Mouse (Mus musculus) c-Kit-positive CD71-positive TER-119-negative erythroid progenitor cells, embryonic 14.5 days (primary cell): Measurements from ENCODE around the gene Pidd1.

Source experiments
- DNase-seq: peaks from one replicate; pipeline ENCODE4 v3.0.0-alpha.2; 2013; ENCODE audit warnings: low read depth

Gene Pidd1

GRCm38 (mm10) chr7:141443828-141444237 lies at the start of gene Pidd1:
TSS of gene Pidd1 (minus strand) at chr7:141444025.
- peak; percentile 77 for DNase-seq

GRCm38 (mm10) chr7:141492738-141493137 lies 48.9 kb upstream of the Pidd1 start:
- no peak for DNase-seq

GRCm38 (mm10) chr7:141491151-141491550 lies 47.3 kb upstream of the Pidd1 start:
- no peak for DNase-seq

DNA sequence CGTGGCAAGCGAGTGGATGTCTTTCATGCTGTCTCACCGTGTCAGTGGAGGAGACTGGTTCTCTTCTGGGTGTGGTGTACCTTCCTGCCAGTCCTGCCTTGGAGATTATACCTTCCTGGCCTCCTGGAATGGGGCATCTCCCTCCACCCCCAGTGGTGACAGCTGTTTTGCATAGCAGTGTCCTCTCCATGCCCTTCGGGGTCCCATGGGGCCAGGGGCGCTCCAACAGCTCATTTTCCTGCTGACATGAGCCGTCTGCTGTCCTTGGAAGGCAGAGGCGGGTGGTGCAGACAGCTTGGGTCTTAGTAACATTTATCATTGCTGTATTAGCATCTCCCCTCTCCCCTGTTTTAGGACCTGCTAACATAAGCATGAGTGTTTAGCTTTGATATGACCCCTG lies 43.3 kb upstream of the Pidd1 start:
- DNase-seq = no peak

GRCm38 (mm10) chr7:141486239-141486638 lies 42.4 kb upstream of the Pidd1 start:
- DNase-seq = no peak

- no peak for DNase-seq
These were observed 41.8 kb upstream of the Pidd1 start for GRCm38 (mm10) chr7:141485606-141486005.

GRCm38 (mm10) chr7:141485186-141485585 lies 41.4 kb upstream of the Pidd1 start:
- DNase-seq = no peak

DNA sequence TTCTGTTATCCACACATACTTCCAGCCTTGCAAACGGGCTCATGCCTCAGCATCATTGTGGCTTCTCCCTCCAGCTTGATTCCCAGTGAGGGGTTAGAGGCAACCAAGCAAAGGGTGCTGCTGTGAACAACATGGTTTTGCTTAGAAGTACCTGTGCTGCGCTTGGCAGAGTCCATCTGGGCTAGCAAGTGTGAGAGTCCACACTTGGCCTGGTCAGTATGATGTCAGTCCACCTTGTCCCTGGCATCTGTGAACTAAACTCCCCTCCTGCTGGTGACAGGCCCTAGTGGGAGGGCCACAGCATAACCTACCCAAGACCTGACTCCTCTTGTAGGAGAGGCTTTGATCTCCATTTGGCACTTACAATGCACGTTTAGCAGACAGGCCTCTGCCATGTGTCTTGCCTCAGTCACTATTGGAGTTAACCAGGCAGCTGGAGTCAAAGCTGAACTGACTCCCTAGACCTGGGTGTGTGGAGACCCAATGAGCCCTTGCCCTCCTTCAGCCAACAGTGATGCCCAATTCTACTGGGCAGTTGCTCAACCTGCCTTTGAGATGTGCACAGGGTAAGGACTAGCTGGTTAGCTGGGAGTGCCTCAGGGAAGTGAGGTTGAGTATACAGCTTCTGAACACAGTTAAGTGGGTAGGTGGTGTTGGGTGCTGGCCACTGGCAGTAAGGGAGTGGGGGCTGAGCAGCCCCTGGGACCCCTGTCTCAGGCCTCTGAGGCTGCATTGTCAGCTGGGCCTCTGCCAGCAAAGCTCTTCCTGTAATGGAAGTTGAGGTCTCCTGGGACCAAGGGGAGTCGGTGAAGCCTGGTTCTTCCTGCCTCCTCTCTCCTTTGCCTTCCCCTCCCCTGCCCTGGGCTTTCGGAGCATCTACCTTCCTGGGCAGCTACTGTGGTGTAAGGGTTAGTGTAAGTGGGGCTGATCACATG lies 40.6 kb upstream of the Pidd1 start:
- no peak for DNase-seq

GRCm38 (mm10) chr7:141483114-141483653 lies 39.4 kb upstream of the Pidd1 start:
- no peak for DNase-seq

DNA sequence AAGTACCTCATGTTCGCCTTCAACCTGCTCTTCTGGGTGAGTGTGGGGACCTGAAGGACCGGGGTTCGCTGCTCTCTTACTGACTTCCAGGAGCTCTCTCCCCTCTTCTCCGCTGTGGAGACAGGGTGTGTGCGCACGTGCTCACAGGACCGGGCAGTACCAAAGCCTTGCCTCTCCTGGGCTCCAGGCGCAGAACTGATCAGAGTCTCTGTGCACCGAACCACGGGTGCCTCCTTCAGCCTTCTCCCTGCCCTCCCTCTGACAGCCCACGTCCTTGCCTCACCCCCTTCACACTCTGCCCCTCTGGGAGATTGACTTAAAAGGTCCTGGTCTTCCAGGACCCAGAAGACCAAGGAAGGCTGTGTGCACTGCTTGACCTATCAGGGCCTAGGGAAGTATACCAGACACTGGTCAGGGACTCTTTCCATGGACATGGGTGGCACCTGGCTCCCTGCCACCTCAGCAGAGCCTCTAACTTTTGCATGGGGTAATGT lies 38.8 kb upstream of the Pidd1 start:
- DNase-seq = no peak

GRCm38 (mm10) chr7:141481498-141482401 lies 37.9 kb upstream of the Pidd1 start:
- DNase-seq = no peak

GRCm38 (mm10) chr7:141480842-141481497 lies 37.1 kb upstream of the Pidd1 start:
- peak; percentile 78 for DNase-seq

GRCm38 (mm10) chr7:141478270-141478748 lies 34.5 kb upstream of the Pidd1 start:
- DNase-seq = no peak

DNA sequence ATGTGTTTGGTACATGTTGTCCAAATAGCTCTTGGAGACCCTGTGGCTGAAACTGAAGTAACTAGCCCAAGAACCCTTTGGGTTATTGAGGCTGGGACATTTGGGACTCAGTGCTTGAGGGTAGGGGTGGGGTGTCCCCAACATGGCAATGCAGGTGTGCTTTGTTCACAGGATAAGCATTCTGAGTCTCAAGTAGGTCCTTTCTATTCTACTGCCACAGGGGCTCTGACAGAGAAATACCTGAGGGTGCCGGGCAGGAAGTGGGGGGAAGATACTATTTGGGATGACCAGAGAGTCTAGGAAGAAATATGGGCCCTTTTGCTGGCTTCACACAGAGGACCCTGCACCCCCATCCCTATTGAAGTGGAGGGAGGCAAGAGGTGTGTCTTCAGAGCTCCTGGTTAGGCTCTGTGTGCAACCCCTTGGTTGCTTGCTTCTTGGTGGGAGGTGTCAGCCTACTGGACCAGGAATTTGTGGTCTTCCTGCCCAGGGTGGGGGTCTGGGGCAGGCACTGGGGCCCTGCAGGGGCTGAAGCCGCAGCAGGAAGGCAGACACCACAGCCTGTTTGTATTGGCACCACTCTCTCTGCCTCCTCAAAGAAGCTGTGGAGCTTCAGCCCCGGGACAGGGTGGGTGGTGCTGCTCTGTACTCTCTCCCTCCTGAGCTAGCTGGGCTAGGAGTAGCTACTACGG lies 33.9 kb upstream of the Pidd1 start:
- DNase-seq = no peak

DNA sequence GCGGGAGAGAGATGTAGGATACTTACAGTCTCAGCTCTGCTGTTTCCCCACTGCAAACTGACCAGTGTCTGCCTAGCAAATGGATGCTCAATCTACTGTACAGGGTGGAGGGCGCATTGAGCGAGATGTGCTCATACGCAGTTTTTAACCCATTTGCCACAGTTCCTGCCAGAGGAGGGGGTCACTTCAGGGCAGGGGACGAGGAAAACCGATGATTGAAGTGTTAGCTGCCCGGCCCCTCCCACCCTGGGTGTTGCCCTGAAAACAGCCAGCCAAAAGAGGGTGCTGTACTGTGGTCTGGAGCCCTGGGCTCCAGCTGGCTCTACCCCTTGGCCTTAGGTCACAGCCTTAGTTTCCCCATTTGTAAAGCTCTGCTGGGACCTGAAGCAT lies 33.2 kb upstream of the Pidd1 start:
- DNase-seq = no peak

DNA sequence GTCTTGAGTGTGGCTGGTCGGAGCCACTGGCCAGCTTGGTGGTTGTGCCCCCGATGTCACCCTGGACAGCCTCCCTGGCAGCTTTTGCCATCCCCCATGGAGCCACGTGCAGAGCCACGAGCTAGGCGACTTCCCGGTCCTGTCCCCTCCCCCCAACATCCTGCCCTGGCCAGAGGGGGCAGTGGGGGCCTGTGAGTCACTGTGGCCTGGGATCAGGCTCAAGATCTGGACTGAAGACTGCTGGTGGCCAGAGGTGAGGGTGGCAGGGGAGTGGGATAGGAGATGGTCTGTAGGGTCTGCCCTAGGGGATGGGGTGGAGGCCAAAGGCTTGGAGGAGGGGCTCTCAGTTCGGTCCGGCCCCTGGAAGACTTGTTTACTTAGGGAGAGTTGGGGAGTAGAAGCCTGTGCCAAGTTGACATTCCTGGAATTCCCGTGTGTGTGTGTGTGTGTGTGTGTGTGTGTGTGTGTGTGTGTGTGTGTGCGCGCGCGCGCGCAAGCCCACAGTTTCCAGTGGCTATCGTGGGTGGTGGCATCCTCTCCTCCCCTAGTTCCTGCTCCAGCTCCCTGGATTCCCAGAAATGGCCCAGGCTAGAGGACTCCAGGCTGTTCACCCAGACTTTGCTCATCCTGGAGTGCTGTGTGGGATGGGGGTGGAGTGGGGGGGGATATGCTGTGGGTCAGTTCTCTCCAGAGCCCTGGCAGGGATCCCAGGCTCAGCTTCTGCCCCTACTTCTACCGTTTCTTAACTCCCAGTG lies 32.6 kb upstream of the Pidd1 start:
- no peak for DNase-seq

DNA sequence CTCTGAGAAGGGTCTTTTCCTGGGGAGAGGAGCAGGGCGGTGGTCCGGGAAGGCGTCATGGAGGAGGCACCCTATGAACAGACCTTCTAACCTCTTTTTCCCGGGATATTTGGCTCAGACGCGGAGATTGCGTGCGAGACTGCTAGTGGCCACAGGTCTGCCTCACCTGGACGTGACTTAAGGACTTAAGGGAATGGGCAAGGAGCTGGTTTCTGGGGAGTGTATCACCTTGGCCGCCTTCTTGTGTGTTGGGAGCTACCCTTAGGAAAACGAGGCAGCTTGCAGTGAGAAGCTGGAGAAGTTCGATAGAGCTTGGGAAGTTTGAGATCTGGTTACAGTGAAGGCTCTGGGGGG lies 32.0 kb upstream of the Pidd1 start:
- no peak for DNase-seq

GRCm38 (mm10) chr7:141475011-141475804 lies 31.4 kb upstream of the Pidd1 start, which contains the start of the genes Polr2l and Tspan4:
TSS of gene Polr2l (minus strand) at chr7:141475132.
TSS of gene Tspan4 (plus strand) at chr7:141475240.
- peak; percentile 75 for DNase-seq

GRCm38 (mm10) chr7:141474160-141474559 lies 30.3 kb upstream of the Pidd1 start:
- no peak for DNase-seq
